8 mouse cellular contexts compared by ENCODE assay signal in genomic region chr7:129774261-129774861, GRCm38 (mm10).
DNase-seq lines count a peak whose midpoint lies in the region; ATAC-seq and TF ChIP-seq lines count a peak whose summit lies in the region.

No protein-coding gene starts in this region.

- H3K9ac ChIP-seq in heart, embryonic 16.5 days (ENCODE audit: low read length) = peak overlapping the region; percentile 44
- H3K9ac ChIP-seq in heart, adult 2 months (ENCODE audit: low read depth, low read length) = no peak overlapping the region
- H3K9ac ChIP-seq in midbrain, embryonic 12.5 days (replicated peaks) = no peak overlapping the region

- no peaks in the 10 kb centered on the region for H3K79me2 ChIP-seq in heart, adult 2 months (replicated peaks; ENCODE audit: control insufficient read depth, insufficient read depth, low read length)

- peaks cover 7% of the 10 kb centered on the region for H3K27me3 ChIP-seq in heart, embryonic 16.5 days (ENCODE audit: control insufficient read depth, insufficient read depth, low read length)
- H3K27me3 ChIP-seq in heart, adult 2 months (ENCODE audit: control insufficient read depth, insufficient read depth, low read length) = no peaks in the 10 kb centered on the region
- H3K27me3 ChIP-seq in midbrain, embryonic 12.5 days = peaks cover 87% of the 10 kb centered on the region

- peak overlapping the region; percentile 28 for H3K4me3 ChIP-seq in heart, embryonic 16.5 days (ENCODE audit: low read length)
- H3K4me3 ChIP-seq in heart, adult 2 months = no peak overlapping the region
- H3K4me3 ChIP-seq in midbrain, embryonic 12.5 days = no peak overlapping the region

- DNase-seq in heart, adult 2 months = no peak
- DNase-seq in forelimb bud, embryonic 11.5 days (ENCODE audit: low read depth, low spot score) = peak; percentile 27
- peak; percentile 70 for DNase-seq in thymus, postnatal 4 days
- DNase-seq in right cerebral cortex, adult 18-20 months = no peak

- TF ChIP-seq CTCF in heart, adult 2 months (IDR thresholded peaks at IDR 0.05) = no peak

- no peak for ATAC-seq in heart, embryonic 16.5 days (replicated peaks; ENCODE audit: extremely low read depth, insufficient read depth, low FRiP score)
- ATAC-seq in cerebellum, adult (ENCODE audit: insufficient number of reproducible peaks, low FRiP score, low TSS enrichment) = peak; percentile 89
- peak; percentile 24; the same call in 1 of the 2 replicates for ATAC-seq in midbrain, embryonic 12.5 days (ENCODE audit: low FRiP score, low read depth)
- no peak for ATAC-seq in activated CD4-positive, CD25-positive, alpha-beta regulatory T cell, adult 4 months

- H3K36me3 ChIP-seq in heart, embryonic 16.5 days (ENCODE audit: control insufficient read depth, insufficient read depth) = no peaks in the 10 kb centered on the region
- H3K36me3 ChIP-seq in heart, adult 2 months (ENCODE audit: control insufficient read depth, insufficient read depth, low read length) = no peaks in the 10 kb centered on the region
- no peaks in the 10 kb centered on the region for H3K36me3 ChIP-seq in midbrain, embryonic 12.5 days

- H3K27ac ChIP-seq in heart, embryonic 16.5 days (ENCODE audit: low read length) = 0 out of 2 replicates have a peak overlapping the region, but pooled peaks have one; percentile 9
- no peak overlapping the region for H3K27ac ChIP-seq in heart, adult 2 months
- no peak overlapping the region for H3K27ac ChIP-seq in midbrain, embryonic 12.5 days (replicated peaks)

- TF ChIP-seq POLR2A in heart, adult 2 months (IDR thresholded peaks at IDR 0.05; ENCODE audit: insufficient read depth, low read depth, low read length) = no peak

- H3K4me1 ChIP-seq in heart, embryonic 16.5 days (ENCODE audit: control insufficient read depth, insufficient read depth, low read length) = 0 out of 2 replicates have a peak, but pooled peaks cover 9% of the 10 kb centered on the region
- no peaks in the 10 kb centered on the region for H3K4me1 ChIP-seq in heart, adult 2 months (ENCODE audit: control insufficient read depth, insufficient read depth, low read length)
- H3K4me1 ChIP-seq in midbrain, embryonic 12.5 days = peaks cover 28% of the 10 kb centered on the region

- intact Hi-C loops in heart, adult 2 months (cut with DNase I) = no loop called here

- 12% methylated on average over 17 of the region's 17 CpGs for WGBS in heart, embryonic 16.5 days
- WGBS in heart, adult 2 months = 18% methylated on average over 17 of the region's 17 CpGs
- 2% methylated on average over 17 of the region's 17 CpGs for WGBS in midbrain, embryonic 12.5 days

- peak overlapping the region; percentile 52 for H3K4me2 ChIP-seq in heart, embryonic 16.5 days (ENCODE audit: low read depth, low read length)
- H3K4me2 ChIP-seq in midbrain, embryonic 12.5 days (replicated peaks) = peak overlapping the region; percentile 8; the same call in 1 of the 2 replicates

- H3K9me3 ChIP-seq in heart, embryonic 16.5 days (replicated peaks; ENCODE audit: control insufficient read depth, low read length) = no peaks in the 10 kb centered on the region
- H3K9me3 ChIP-seq in midbrain, embryonic 12.5 days = no peaks in the 10 kb centered on the region

- no peak for TF ChIP-seq EP300 in heart, adult 2 months (IDR thresholded peaks at IDR 0.05; ENCODE audit: insufficient read depth, low read depth, low read length)

Comparison
In these comparisons a context has a peak if more than half of its experiments do, and no peak if none do; other contexts are left out.
1. ATAC-seq: peak in cerebellum, adult (single experiment) and midbrain, embryonic 12.5 days (single experiment); none in heart, embryonic 16.5 days (single experiment) and activated CD4-positive, CD25-positive, alpha-beta regulatory T cell, adult 4 months (single experiment).
2. DNase-seq: peak in forelimb bud, embryonic 11.5 days (single experiment) and thymus, postnatal 4 days (single experiment); none in heart, adult 2 months (0 of 2) and right cerebral cortex, adult 18-20 months (single experiment).